In the genomic region with DNA sequence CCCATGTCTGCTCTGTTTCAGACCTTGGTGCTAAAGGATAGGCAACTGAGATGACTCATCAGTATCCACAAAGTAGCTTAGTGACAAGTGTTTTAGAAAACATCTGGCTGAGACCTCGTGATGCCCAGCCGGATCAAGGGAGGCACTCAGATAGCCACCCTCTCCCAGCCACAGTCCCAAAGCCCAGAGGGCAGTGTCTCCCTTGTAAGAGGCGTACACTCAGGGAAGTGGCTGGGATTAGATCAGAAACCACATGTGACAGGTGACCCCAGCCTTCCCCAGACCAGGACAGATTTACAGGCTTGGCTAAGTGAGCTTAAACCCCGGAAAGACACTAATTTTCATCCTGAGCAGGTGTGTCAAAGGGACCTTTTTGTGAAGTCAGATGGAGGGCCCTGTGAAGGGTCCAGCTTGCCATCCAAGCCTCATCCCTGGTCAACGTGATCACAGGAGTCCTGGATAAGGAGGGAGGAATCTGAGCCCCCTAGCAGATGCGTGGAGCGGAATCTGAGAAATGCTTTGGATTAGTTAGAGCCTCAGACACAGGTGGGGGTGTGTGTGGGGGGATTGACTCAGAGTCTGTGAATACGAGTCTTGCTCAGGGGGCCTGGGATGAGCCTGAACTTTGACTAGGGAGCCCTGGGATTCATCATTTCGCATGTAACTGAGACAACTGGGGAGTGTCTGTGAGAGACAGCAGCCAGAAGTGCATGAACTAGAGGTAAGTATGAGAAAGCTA, we compare ENCODE assay signal across 12 mouse cellular contexts.
"Had no signal": no experiment of that assay in that cellular context is flagged by ENCODE, and none has a peak within 500 bp of the region (broad histone marks: within the 10 kb centered on the region; RNA-seq: fewer than 3 reads in every experiment).

No protein-coding gene starts in this region.

- H3K27me3 ChIP-seq: stomach, embryonic 15.5 days had no signal

- H3K4me3 ChIP-seq: layer of hippocampus, adult 2 months; limb, embryonic 13.5 days; midbrain, embryonic 10.5 days; myocyte; stomach, embryonic 15.5 days had no signal

- H3K4me1 ChIP-seq: midbrain, embryonic 10.5 days; stomach, embryonic 15.5 days had no signal

- H3K4me2 ChIP-seq: limb, embryonic 13.5 days; stomach, embryonic 15.5 days had no signal

- H3K9me3 ChIP-seq: limb, embryonic 13.5 days; midbrain, embryonic 10.5 days; stomach, embryonic 15.5 days had no signal

- H3K9ac ChIP-seq: limb, embryonic 13.5 days; liver, embryonic 14.5 days; stomach, embryonic 15.5 days had no signal

- H3K27ac ChIP-seq: layer of hippocampus, adult 2 months; limb, embryonic 13.5 days; liver, embryonic 14.5 days; midbrain, embryonic 10.5 days; stomach, embryonic 15.5 days had no signal

- H3K36me3 ChIP-seq: limb, embryonic 13.5 days; midbrain, embryonic 10.5 days; stomach, embryonic 15.5 days had no signal

- DNase-seq: kidney, adult 18-20 months; lung, adult 18-20 months; midbrain, embryonic 14.5 days; right cerebral cortex, postnatal 14 days; thymus, adult 2 months; thymus, postnatal 25 days had no signal
